Mouse (Mus musculus) spleen, postnatal 4 days (tissue): Measurements from ENCODE around the gene Rpsa.

Experiments
- DNase-seq, 2 experiments: peaks; one replicate each; pipeline ENCODE4 v3.0.0; 2022; ENCODE audit warnings: low spot score in 2 of 2

Gene Rpsa

DNA sequence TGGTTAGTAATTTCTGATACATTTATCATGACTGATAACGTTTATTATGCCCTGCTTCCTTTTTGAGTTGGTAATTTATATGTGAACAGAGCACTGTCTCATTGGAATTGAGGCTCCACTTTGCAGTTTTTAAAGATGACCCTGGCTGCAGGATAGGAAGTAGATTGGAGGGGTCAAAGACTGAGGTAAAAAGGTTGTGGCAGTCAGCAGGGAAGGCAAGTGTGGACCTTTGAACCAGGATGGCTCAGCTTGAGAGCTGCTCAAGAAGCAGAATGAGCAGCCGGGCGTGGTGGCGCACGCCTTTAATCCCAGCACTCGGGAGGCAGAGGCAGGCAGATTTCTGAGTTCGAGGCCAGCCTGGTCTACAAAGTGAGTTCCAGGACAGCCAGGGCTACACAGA lies 14.0 kb upstream of the Rpsa start:
- DNase-seq: peak in 1 of 2 experiments; percentile 54

DNA sequence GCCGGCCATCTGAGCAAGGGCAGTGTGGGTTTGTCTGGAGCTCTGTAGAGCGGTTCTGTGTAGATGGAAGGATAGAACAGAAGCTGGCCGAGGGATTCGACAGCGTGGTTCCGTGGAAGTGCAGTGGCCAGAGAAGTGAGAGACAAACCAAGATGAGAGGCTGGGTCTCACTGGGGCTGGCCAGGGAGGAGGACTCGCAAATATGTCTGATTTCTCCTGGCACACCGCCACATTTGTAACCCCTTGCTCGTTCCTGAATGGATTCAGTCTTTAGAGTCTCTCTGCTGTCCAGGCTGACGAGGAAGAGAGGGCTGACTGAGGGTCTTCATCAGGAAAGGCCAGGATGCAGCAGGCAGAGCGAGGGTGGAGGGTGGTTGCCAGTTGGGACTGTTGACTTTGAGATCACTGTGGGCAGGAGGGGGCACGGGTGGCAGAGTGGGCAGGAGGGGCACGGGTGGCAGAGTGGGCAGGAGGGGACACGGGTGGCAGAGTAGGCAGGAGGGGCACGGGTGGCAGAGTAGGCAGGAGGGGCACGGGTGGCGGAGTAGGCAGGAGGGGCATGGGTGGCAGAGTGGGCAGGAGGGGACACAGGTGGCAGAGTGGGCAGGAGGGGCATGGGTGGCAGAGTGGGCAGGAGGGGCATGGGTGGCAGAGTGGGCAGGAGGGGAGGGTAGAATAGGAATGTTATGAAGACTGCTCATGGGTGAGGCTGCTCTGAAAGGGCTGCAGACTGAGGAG lies 13.3 kb upstream of the Rpsa start:
- peak; percentile 15 to 64 for DNase-seq

GRCm38 (mm10) chr9:120114789-120115151 lies 12.7 kb upstream of the Rpsa start:
- peak in 1 of 2 experiments; percentile 40 for DNase-seq

GRCm38 (mm10) chr9:120115580-120115979 lies 11.9 kb upstream of the Rpsa start:
- DNase-seq: peak; percentile 78 to 84

GRCm38 (mm10) chr9:120116184-120116624 lies 11.3 kb upstream of the Rpsa start:
- DNase-seq: peak in 1 of 2 experiments; percentile 61

GRCm38 (mm10) chr9:120118212-120118611 lies 9.3 kb upstream of the Rpsa start:
- DNase-seq: no peak

GRCm38 (mm10) chr9:120120503-120120902 lies 7.0 kb upstream of the Rpsa start:
- DNase-seq: no peak

DNA sequence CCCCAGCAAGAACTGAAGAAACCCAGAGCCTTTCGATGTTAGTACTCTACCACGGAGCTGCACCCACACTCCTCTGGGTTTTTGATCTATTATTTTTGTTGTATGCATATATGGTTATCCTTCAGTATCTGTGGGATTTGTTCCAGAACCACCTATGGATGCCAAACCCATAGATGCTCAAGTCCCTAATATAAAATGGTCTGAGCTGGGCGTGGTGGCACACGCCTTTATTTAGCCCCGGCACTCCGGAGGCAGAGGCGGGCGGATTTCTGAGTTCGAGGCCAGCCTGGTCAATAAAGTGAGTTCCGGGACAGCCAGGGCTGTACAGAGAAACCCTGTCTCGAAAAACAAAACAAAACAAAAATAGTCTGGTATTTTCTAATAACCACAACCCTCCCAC lies 621 bp upstream of the Rpsa start:
- DNase-seq: no peak

DNA sequence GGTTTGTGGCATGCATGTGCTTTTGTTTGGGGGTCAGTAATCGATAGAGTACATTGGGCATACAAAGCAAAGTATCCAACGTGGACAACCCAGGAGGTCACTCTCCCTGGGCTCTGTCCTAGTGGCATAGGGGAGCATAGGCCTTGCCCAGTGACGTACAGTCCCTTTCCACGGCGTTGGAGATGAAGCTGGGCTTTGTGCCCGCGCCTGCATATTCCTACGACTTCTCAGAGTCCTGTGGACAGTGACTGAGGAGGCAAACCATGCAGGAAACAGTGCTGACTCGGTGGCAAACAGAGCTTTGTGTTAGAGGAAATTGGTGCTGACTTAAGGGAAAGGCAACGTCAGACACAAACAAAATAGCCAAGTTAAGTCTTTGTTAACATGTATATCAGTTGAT lies 1.8 kb downstream of the Rpsa start:
- DNase-seq: no peak

GRCm38 (mm10) chr9:120131784-120132288 lies 4.3 kb downstream of the Rpsa start:
- no peak for DNase-seq

GRCm38 (mm10) chr9:120132980-120133754 lies 5.7 kb downstream of the Rpsa start:
- DNase-seq: no peak

DNA sequence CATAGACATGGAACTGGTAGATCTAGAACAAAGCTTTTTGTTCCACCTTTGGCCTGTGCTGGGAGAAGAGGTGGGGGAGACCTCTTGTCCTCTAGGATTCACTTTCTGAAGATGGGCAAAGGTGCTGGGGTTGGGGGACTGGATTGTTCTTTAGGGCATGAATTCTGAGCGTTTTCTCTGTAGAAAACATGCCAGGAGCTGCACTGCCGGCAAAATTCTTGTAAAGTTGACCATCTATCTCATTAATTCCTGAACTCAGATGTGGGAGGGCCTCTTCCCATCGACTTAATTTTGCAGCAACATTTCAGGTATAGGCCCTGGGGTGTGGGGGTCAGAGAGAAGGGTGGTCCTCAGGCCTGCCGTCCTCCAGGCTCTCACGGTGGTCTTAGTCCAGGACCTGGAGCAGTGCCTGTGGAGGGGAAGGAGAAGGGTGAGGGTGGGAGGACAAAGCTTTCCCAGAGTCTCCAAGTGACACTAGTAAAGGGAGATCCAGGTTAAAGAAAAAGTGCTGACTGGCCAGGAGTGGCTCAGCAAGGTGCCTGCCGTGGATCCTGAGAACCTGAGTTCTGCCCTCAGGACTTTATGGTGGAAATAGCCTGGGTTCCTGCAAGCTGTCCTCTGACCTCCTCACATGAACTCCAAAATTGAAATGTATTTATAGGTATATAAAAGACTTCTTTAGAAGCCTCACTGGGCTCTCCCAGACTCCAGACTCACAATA lies 6.4 kb downstream of the Rpsa start:
- no peak for DNase-seq

DNA sequence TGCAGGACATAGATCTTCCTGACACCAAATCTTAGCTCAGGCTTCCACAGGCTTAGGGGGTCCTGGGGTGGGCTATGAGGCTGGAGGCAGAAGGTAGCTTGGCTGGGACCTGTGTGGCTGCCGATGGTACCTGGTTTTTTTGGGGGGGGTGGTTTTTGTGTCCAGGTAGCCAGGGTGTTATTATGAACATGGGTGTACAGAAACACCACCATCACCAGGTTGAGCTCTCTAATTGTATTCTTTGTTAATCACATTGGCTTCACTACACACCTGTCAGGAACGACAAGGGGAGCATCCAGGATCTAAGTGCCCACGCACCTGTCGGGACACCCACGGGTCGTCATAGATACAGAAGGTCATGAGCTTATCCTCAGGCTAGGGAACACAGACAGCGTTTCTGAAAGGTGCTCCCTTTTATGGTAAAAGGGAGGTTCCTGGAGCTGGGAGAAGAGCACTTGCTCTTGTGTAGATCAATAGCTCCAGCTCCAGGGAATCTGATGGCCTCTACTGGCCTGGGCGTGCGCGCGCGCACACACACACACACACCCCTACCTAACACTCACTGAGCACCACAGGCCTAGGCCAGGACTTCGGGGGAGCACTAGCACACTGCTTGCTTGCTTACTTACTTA lies 7.2 kb downstream of the Rpsa start:
- no peak for DNase-seq

- no peak for DNase-seq
Observed at GRCm38 (mm10) chr9:120135454-120135853, 8.0 kb downstream of the Rpsa start.

DNA sequence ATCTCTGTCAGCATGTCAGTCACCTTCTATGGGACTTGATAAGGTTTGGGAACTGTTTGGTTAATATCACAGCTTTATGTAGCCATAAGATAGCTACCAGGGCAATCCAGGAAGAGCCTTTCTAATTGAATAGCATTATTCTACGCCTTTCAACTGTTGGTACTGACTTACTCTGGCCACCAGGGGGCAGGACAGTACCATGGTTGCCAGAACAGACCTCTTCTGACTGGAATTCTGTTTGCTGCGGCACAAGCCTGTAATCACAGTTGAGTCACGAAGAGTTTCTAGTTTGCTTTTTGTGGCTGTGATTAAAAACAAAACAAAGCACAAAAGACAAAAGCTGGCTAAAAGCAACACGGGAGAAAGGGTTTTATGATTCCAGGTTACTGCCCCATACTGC lies 13.2 kb downstream of the Rpsa start:
- DNase-seq: peak; percentile 62 to 86

DNA sequence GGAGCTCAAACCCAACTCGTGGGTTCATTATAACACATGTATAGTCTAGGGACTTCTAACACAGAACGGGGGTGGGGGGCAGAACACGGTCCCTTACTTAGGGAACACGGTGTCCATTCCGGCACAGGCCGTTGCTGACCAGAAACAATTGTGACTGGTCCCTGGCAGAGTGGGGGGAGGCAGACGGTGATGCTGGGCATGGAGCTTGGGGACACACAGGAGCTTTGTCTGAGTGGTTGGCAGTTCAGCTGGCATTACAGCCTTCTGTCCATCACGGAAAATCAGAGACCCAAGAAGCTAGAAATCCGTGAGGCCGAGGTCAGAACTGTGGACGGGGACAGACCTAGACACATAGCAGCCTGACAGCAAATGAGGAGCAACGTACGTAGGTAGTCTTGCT lies 17.0 kb downstream of the Rpsa start:
- DNase-seq: no peak

GRCm38 (mm10) chr9:120149222-120149828 lies 21.8 kb downstream of the Rpsa start, which contains the start of gene Mobp:
Gene Mobp (plus strand): TSS chr9:120149707.
- no peak for DNase-seq

GRCm38 (mm10) chr9:120151152-120151551 lies 23.7 kb downstream of the Rpsa start:
- no peak for DNase-seq

DNA sequence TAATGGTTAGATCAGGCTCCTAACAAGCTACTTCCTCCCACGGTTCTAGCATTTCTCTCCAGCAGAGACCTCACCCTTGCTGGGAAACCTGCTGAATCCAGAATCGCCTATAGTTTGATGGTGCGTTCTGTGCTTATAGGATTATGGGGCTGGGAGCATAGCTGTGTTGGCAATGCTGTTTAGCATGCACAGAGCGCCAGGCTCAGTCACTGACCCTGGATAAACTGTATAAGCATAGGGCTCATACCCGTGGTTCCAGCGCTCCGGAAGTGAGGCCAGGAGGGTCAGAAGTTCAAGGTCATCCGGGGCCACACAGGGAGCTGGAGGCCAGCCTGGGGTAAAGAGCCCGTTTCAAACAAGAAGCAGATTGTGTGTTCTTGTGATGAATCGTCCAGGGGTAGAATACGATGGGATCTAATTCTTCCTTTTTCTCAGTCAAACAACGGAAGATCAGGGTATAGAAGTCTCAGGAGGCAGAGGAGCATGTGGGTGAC lies 24.5 kb downstream of the Rpsa start:
- no peak for DNase-seq

DNA sequence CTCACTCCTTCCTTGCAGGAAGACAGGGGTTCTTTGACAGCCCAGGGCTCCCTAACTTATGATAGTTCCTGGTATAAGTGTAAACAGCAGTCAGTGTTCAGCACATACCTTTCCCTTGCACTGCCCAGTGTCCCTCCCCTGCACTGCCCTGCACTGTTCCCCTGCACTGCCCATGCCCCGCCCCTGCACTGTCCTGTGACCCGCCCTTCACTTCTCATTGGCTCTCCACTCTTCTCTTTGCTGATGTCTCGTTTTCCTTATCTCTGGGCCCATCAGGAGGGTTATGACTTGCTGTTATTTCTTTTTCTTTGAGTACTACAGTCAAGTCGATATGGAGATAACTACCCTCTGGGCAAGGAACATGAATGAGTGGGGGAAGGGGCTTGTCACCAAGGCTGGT lies 30.6 kb downstream of the Rpsa start:
- DNase-seq: no peak

DNA sequence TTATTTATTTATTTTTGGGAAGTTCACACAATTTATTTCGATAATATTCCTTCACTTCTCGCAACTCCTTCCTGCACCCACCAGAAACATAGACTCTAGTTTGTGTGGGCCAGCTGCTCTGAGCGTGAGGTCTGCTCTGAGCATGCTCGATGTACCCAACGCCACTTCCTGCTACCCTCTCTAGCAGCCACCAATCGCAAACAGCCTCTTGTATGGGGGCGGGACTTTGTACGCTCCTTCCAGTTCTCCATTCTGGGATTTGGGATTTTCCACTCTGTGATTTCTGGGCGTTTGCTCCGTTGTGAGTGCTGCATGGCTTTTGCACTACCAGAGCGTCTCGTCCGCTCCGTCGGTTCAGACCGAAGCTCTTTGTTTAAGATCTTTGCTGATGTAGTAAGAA lies 36.4 kb downstream of the Rpsa start:
- DNase-seq: no peak
